Mouse (Mus musculus) liver, postnatal 0 days (tissue): ENCODE data around the gene Gkap1.

ENCODE experiments used
- CTCF ChIP-seq: sonication (generic); IDR thresholded peaks from 2 replicates; pipeline ENCODE4 v1.5.1; 2016; ENCODE audit warnings: antibody characterized with exemption, low read depth
- EP300 ChIP-seq: IDR thresholded peaks from 2 replicates; pipeline ENCODE4 v1.6.1; 2016; ENCODE audit warnings: antibody characterized with exemption, low read depth, mild to moderate bottlenecking

- TF ChIP-seq CTCF (peak; percentile 34), EP300 (no peak)
Observed at GRCm38 (mm10) chr13:58253268-58253667, 22.2 kb downstream of the Gkap1 start.
